Mouse (Mus musculus): Measurements from ENCODE around the gene Gm10600.
"Not testable (repeated sequence)": the region's sequence is repeated elsewhere in the genome, so short reads cannot be mapped to it uniquely, and the experiment has no call there.

Gene Gm10600

GRCm38 (mm10) chr4:42240339-42240738, at the start of gene Gm10600:
TSS of gene Gm10600 (plus strand) at chr4:42240639.
- DNase-seq: not testable (repeated sequence)

DNA sequence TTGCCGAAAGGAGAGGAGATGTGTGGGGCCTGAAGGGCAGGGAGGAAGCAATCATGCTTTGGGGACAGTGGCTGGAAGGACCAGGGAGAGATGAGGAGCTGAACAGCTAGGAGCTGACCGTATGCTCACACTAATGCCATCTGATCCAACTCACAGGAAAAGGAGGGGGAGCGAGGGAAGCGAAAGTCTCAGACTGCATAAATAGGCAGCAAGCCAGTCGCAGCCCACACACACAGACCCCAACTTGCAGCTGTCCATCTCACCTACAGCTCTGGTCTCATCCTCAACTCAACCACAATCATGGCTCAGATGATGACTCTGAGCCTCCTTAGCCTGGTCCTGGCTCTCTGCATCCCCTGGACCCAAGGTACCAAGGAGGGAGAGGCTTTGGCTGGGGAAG, 15.0 kb downstream of the Gm10600 start, which contains the start of gene Ccl21b:
Gene Ccl21b, plus strand, starts transcription at position 301 of the 400 bp plus-strand sequence.
- not testable (repeated sequence) for DNase-seq
